Comparison of ENCODE assay signal across 16 mouse cellular contexts in genomic region chr14:55793946-55794345, GRCm38 (mm10). TPM values are rescaled to one million over a fixed set of nuclear protein-coding genes. Genes with fewer than 3 reads are reported as not detected.
DNase-seq lines count a peak whose midpoint lies in the region; ATAC-seq and TF ChIP-seq lines count a peak whose summit lies in the region.
"Had no signal": no experiment of that assay in that cellular context is flagged by ENCODE, and none has a peak within 500 bp of the region (broad histone marks: within the 10 kb centered on the region; RNA-seq: fewer than 3 reads in every experiment).

No protein-coding gene starts in this region.

- 0 out of 2 replicates have a peak overlapping the region, but pooled peaks have one; percentile 16 for H3K27ac ChIP-seq in lung, postnatal 0 days (ENCODE audit: low read length)
- no peak overlapping the region for H3K27ac ChIP-seq in forebrain, postnatal 0 days (ENCODE audit: low read depth, low read length)
- H3K27ac ChIP-seq: kidney, postnatal 0 days; limb, embryonic 12.5 days; liver, embryonic 15.5 days; neural tube, embryonic 15.5 days had no signal

- DNase-seq in heart, adult 18-20 months, result peak; percentile 32 to 42
- DNase-seq in heart, postnatal 25 days (ENCODE audit: low spot score), result no peak
- DNase-seq in lung, postnatal 0 days (ENCODE audit: low spot score), result peak; percentile 74
- no peak for DNase-seq in lung, postnatal 25 days (ENCODE audit: low spot score)
- DNase-seq in 416B (ENCODE audit: low read depth), result peak; percentile 52
- DNase-seq in induced T-regulatory cell, adult 2 months (ENCODE audit: low read depth), result peak; percentile 19
- no peak for DNase-seq in forebrain, postnatal 0 days
- DNase-seq: right cerebral cortex, postnatal 4 days had no signal

- H3K4me1 ChIP-seq in lung, postnatal 0 days (ENCODE audit: insufficient read depth, low read depth, low read length), result peaks cover under 1% of the 10 kb centered on the region; the same call in 1 of the 2 replicates
- no peaks in the 10 kb centered on the region for H3K4me1 ChIP-seq in forebrain, postnatal 0 days (ENCODE audit: insufficient read depth)
- H3K4me1 ChIP-seq: limb, embryonic 12.5 days; neural tube, embryonic 15.5 days had no signal

- TF ChIP-seq EP300 in lung, postnatal 0 days (IDR thresholded peaks at IDR 0.05), result no peak

- intact Hi-C loops in heart, postnatal 25 days (cut with DNase I), result no loop called here

- no peak for TF ChIP-seq CTCF in lung, postnatal 0 days (IDR thresholded peaks at IDR 0.05)
- no peak for TF ChIP-seq CTCF in forebrain, postnatal 0 days (IDR thresholded peaks at IDR 0.05; ENCODE audit: low read depth)

- no peak overlapping the region for H3K9ac ChIP-seq in lung, postnatal 0 days (replicated peaks; ENCODE audit: low read depth)
- H3K9ac ChIP-seq in forebrain, postnatal 0 days, result no peak overlapping the region
- H3K9ac ChIP-seq: limb, embryonic 12.5 days; liver, embryonic 15.5 days; neural tube, embryonic 15.5 days had no signal

- no peaks in the 10 kb centered on the region for H3K36me3 ChIP-seq in lung, postnatal 0 days (ENCODE audit: insufficient read depth, low read length)
- H3K36me3 ChIP-seq in forebrain, postnatal 0 days (ENCODE audit: insufficient read depth), result no peaks in the 10 kb centered on the region
- H3K36me3 ChIP-seq: limb, embryonic 12.5 days; liver, embryonic 15.5 days; neural tube, embryonic 15.5 days had no signal

- ATAC-seq in lung, postnatal 0 days, result peak; percentile 21; the same call in 1 of the 2 replicates
- no peak for ATAC-seq in forebrain, postnatal 0 days
- ATAC-seq: CD4-positive, CD25-positive, alpha-beta regulatory T cell, adult 4 months had no signal

- H3K4me2 ChIP-seq in lung, postnatal 0 days (replicated peaks; ENCODE audit: low read depth, low read length), result no peak overlapping the region
- H3K4me2 ChIP-seq in forebrain, postnatal 0 days (ENCODE audit: low read depth), result no peak overlapping the region
- H3K4me2 ChIP-seq: limb, embryonic 12.5 days; liver, embryonic 15.5 days; neural tube, embryonic 15.5 days had no signal

- H3K27me3 ChIP-seq in lung, postnatal 0 days (replicated peaks; ENCODE audit: insufficient read depth, low read length), result no peaks in the 10 kb centered on the region
- peaks cover 9% of the 10 kb centered on the region for H3K27me3 ChIP-seq in forebrain, postnatal 0 days (ENCODE audit: insufficient read depth, low read length)

- H3K4me3 ChIP-seq in lung, postnatal 0 days (ENCODE audit: low read depth, low read length), result no peak overlapping the region
- H3K4me3 ChIP-seq in forebrain, postnatal 0 days (ENCODE audit: low read depth, low read length), result no peak overlapping the region
- H3K4me3 ChIP-seq: limb, embryonic 12.5 days; liver, embryonic 15.5 days; neural tube, embryonic 15.5 days had no signal

- WGBS in lung, postnatal 0 days, result 44% methylated on average over 2 of the region's 2 CpGs
- WGBS in forebrain, postnatal 0 days, result 63% methylated on average over 2 of the region's 2 CpGs

- H3K9me3 ChIP-seq in lung, postnatal 0 days (ENCODE audit: low read length), result no peaks in the 10 kb centered on the region
- no peaks in the 10 kb centered on the region for H3K9me3 ChIP-seq in forebrain, postnatal 0 days (ENCODE audit: low read length)
- H3K9me3 ChIP-seq: limb, embryonic 12.5 days; liver, embryonic 15.5 days; neural tube, embryonic 15.5 days had no signal

RNA-seq across cellular contexts. Expression of gene Ripk3, which starts 5.3 kb away (rescaled TPM):
- total RNA-seq in heart, adult 18-20 months (2021), result 1 to 10 TPM; 1.6 to 2.9 TPM
- 1 to 10 TPM; 2.3 to 3.4 TPM for total RNA-seq in heart, postnatal 25 days (2021)
- polyA plus RNA-seq in lung, postnatal 0 days (2015; fragmentation: Nextera tagmentation; extraction: Ambion mirVana), result 16.2 and 24.2 TPM in 2 replicates
- total RNA-seq in forebrain, postnatal 0 days (2014; rRNA removed), result 0.46 and 0.90 TPM in 2 replicates
- 0.86 and 2.0 TPM in 2 replicates for polyA plus RNA-seq in forebrain, postnatal 0 days (2015; fragmentation: Nextera tagmentation; extraction: Ambion mirVana)

RNA-seq across cellular contexts. Expression of gene Adcy4, which starts 10.1 kb away (rescaled TPM):
- total RNA-seq in heart, adult 18-20 months (2021), result 10 to 100 TPM; 15.7 to 17.3 TPM
- total RNA-seq in heart, postnatal 25 days (2021), result 10 to 100 TPM; 18.2 to 23.8 TPM
- 29.3 and 33.3 TPM in 2 replicates for polyA plus RNA-seq in lung, postnatal 0 days (2015; fragmentation: Nextera tagmentation; extraction: Ambion mirVana)
- 1.6 and 3.6 TPM in 2 replicates for total RNA-seq in forebrain, postnatal 0 days (2014; rRNA removed)
- 1.6 and 1.7 TPM in 2 replicates for polyA plus RNA-seq in forebrain, postnatal 0 days (2015; fragmentation: Nextera tagmentation; extraction: Ambion mirVana)
- total RNA-seq: megakaryocyte-erythroid progenitor cell, adult 5-6 weeks had no signal

RNA-seq across cellular contexts. Expression of gene Ltb4r1, which starts 28.2 kb away (rescaled TPM):
- under 1 TPM; 0.25 to 0.41 TPM for total RNA-seq in heart, adult 18-20 months (2021)
- total RNA-seq in heart, postnatal 25 days (2021), result under 1 TPM in 1 of 2 experiments, not detected in 1; 0.18 TPM
- polyA plus RNA-seq in lung, postnatal 0 days (2015; fragmentation: Nextera tagmentation; extraction: Ambion mirVana), result 4.1 and 4.6 TPM in 2 replicates
- 0.38 and 0.48 TPM in 2 replicates for total RNA-seq in forebrain, postnatal 0 days (2014; rRNA removed)
- polyA plus RNA-seq in forebrain, postnatal 0 days (2015; fragmentation: Nextera tagmentation; extraction: Ambion mirVana), result 0.90 and 0.99 TPM in 2 replicates

RNA-seq across cellular contexts. Expression of gene Nfatc4, which starts 29.0 kb away (rescaled TPM):
- 1 to 10 TPM; 2.5 to 4.0 TPM for total RNA-seq in heart, adult 18-20 months (2021)
- total RNA-seq in heart, postnatal 25 days (2021), result 1 to 10 TPM; 3.9 to 5.5 TPM
- 17.1 and 18.1 TPM in 2 replicates for polyA plus RNA-seq in lung, postnatal 0 days (2015; fragmentation: Nextera tagmentation; extraction: Ambion mirVana)
- 6.0 and 11.9 TPM in 2 replicates for total RNA-seq in forebrain, postnatal 0 days (2014; rRNA removed)
- 3.2 and 3.9 TPM in 2 replicates for polyA plus RNA-seq in forebrain, postnatal 0 days (2015; fragmentation: Nextera tagmentation; extraction: Ambion mirVana)
- total RNA-seq: megakaryocyte-erythroid progenitor cell, adult 5-6 weeks; monocyte, adult 5-6 weeks had no signal
- polyA plus RNA-seq: CD4-positive, CD25-positive, alpha-beta regulatory T cell, adult 4 months had no signal

RNA-seq across cellular contexts. Expression of gene Ltb4r2, which starts 32.7 kb away (rescaled TPM):
- under 1 TPM; 0.21 to 0.25 TPM for total RNA-seq in heart, adult 18-20 months (2021)
- under 1 TPM; 0.06 to 0.13 TPM for total RNA-seq in heart, postnatal 25 days (2021)
- 0.77 and 0.97 TPM in 2 replicates for polyA plus RNA-seq in lung, postnatal 0 days (2015; fragmentation: Nextera tagmentation; extraction: Ambion mirVana)
- 0.38 TPM in 2 replicates for total RNA-seq in forebrain, postnatal 0 days (2014; rRNA removed)
- polyA plus RNA-seq in forebrain, postnatal 0 days (2015; fragmentation: Nextera tagmentation; extraction: Ambion mirVana), result 0.65 and 1.1 TPM in 2 replicates
- total RNA-seq: adrenal gland, postnatal 36 days had no signal

Comparison
In these comparisons a context has a peak if more than half of its experiments do, and no peak if none do; other contexts are left out.
1. DNase-seq: peak in heart, adult 18-20 months (2 of 2), lung, postnatal 0 days (single experiment), 416B (single experiment) and induced T-regulatory cell, adult 2 months (single experiment); none in heart, postnatal 25 days (single experiment), lung, postnatal 25 days (single experiment) and forebrain, postnatal 0 days (single experiment).